10 mouse cellular contexts compared by ENCODE assay signal in genomic region chr1:138847146-138847545, GRCm38 (mm10). TPM values are rescaled to one million over a fixed set of nuclear protein-coding genes. Genes with fewer than 3 reads are reported as not detected.
DNase-seq lines count a peak whose midpoint lies in the region; ATAC-seq and TF ChIP-seq lines count a peak whose summit lies in the region.
"Had no signal": no experiment of that assay in that cellular context is flagged by ENCODE, and none has a peak within 500 bp of the region (broad histone marks: within the 10 kb centered on the region; RNA-seq: fewer than 3 reads in every experiment).

No protein-coding gene starts in this region.

- no peaks in the 10 kb centered on the region for H3K9me3 ChIP-seq in lung, embryonic 14.5 days (ENCODE audit: low read depth, low read length)
- no peaks in the 10 kb centered on the region for H3K9me3 ChIP-seq in forebrain, embryonic 11.5 days (ENCODE audit: control insufficient read depth, low read length)
- H3K9me3 ChIP-seq in limb, embryonic 12.5 days = no peaks in the 10 kb centered on the region
- no peaks in the 10 kb centered on the region for H3K9me3 ChIP-seq in neural tube, embryonic 15.5 days (replicated peaks)

- WGBS in lung, embryonic 14.5 days = 1% methylated on average over 20 of the region's 21 CpGs
- 4% methylated on average over 21 of the region's 21 CpGs for WGBS in lung, adult 2 months
- WGBS in forebrain, embryonic 11.5 days = under 1% methylated on average over 21 of the region's 21 CpGs
- WGBS in limb, embryonic 12.5 days = under 1% methylated on average over 21 of the region's 21 CpGs
- WGBS in neural tube, embryonic 15.5 days = 3% methylated on average over 21 of the region's 21 CpGs

- DNase-seq in lung, embryonic 14.5 days = no peak
- DNase-seq in lung, adult 2 months = no peak
- peak; percentile 61 for DNase-seq in forebrain, embryonic 11.5 days (ENCODE audit: low spot score)
- DNase-seq in left cerebral cortex, postnatal 36 days (ENCODE audit: low spot score in 2 of 2) = no peak
- no peak for DNase-seq in kidney, adult 11 months
- DNase-seq in natural killer cell, adult 2 months (ENCODE audit: low spot score in 2 of 2) = no peak
- DNase-seq: cerebellum, postnatal 36 days; kidney, postnatal 25 days had no signal

- no peaks in the 10 kb centered on the region for H3K4me1 ChIP-seq in lung, embryonic 14.5 days (ENCODE audit: insufficient read depth)
- peaks cover 5% of the 10 kb centered on the region for H3K4me1 ChIP-seq in lung, adult 2 months (ENCODE audit: control insufficient read depth, insufficient read depth, low read length)
- peaks cover 21% of the 10 kb centered on the region; the same call in 1 of the 2 replicates for H3K4me1 ChIP-seq in forebrain, embryonic 11.5 days (replicated peaks; ENCODE audit: control insufficient read depth, insufficient read depth, low read length)
- H3K4me1 ChIP-seq in limb, embryonic 12.5 days (replicated peaks) = peaks cover 46% of the 10 kb centered on the region
- peaks cover 31% of the 10 kb centered on the region for H3K4me1 ChIP-seq in neural tube, embryonic 15.5 days

- no peak for ATAC-seq in lung, embryonic 14.5 days (ENCODE audit: insufficient read depth)
- no peak for ATAC-seq in forebrain, embryonic 11.5 days (replicated peaks; ENCODE audit: low FRiP score)
- no peak for ATAC-seq in limb, embryonic 12.5 days (ENCODE audit: insufficient number of reproducible peaks, insufficient read depth, low FRiP score, low TSS enrichment, low read depth)
- no peak for ATAC-seq in neural tube, embryonic 15.5 days (ENCODE audit: low FRiP score)

- H3K9ac ChIP-seq in lung, embryonic 14.5 days = no peak overlapping the region
- no peak overlapping the region for H3K9ac ChIP-seq in forebrain, embryonic 11.5 days (ENCODE audit: low read length)
- peak overlapping the region; percentile 63 for H3K9ac ChIP-seq in limb, embryonic 12.5 days (replicated peaks)
- no peak overlapping the region for H3K9ac ChIP-seq in neural tube, embryonic 15.5 days (replicated peaks)

- no peak overlapping the region for H3K27ac ChIP-seq in lung, embryonic 14.5 days (ENCODE audit: low read depth)
- no peak overlapping the region for H3K27ac ChIP-seq in forebrain, embryonic 11.5 days (ENCODE audit: low read depth, low read length)
- H3K27ac ChIP-seq in limb, embryonic 12.5 days = peak overlapping the region; percentile 84
- no peak overlapping the region for H3K27ac ChIP-seq in neural tube, embryonic 15.5 days (replicated peaks)

- intact Hi-C loops in left cerebral cortex, postnatal 36 days (cut with DNase I) = loop anchor here (10.0 kb wide), 2 partner anchors 232 to 1902 kb away; no protein-coding TSS in a partner anchor

- H3K4me2 ChIP-seq in lung, embryonic 14.5 days = peak overlapping the region; percentile 29; the same call in 1 of the 2 replicates
- peak overlapping the region; percentile 34; the same call in 1 of the 2 replicates for H3K4me2 ChIP-seq in forebrain, embryonic 11.5 days (ENCODE audit: low read depth, low read length, severe bottlenecking)
- H3K4me2 ChIP-seq in limb, embryonic 12.5 days = peak overlapping the region; percentile 71
- peak overlapping the region; percentile 29 for H3K4me2 ChIP-seq in neural tube, embryonic 15.5 days

- no peak for TF ChIP-seq CTCF in lung, embryonic 14.5 days (IDR thresholded peaks at IDR 0.05; ENCODE audit: low read depth)
- no peak for TF ChIP-seq CTCF in lung, adult 2 months (IDR thresholded peaks at IDR 0.05; ENCODE audit: insufficient read depth, low read length)

- peaks cover 81% of the 10 kb centered on the region for H3K27me3 ChIP-seq in lung, embryonic 14.5 days (ENCODE audit: insufficient read depth, low read length)
- H3K27me3 ChIP-seq in forebrain, embryonic 11.5 days (ENCODE audit: control insufficient read depth, insufficient read depth, low read length) = peaks cover 64% of the 10 kb centered on the region
- peaks cover 70% of the 10 kb centered on the region for H3K27me3 ChIP-seq in limb, embryonic 12.5 days
- peaks cover 77% of the 10 kb centered on the region for H3K27me3 ChIP-seq in neural tube, embryonic 15.5 days (replicated peaks)

- H3K36me3 ChIP-seq in lung, embryonic 14.5 days (ENCODE audit: insufficient read depth) = peaks cover 9% of the 10 kb centered on the region; the same call in 1 of the 2 replicates
- no peaks in the 10 kb centered on the region for H3K36me3 ChIP-seq in forebrain, embryonic 11.5 days (ENCODE audit: control insufficient read depth, insufficient read depth, low read length)
- H3K36me3 ChIP-seq in limb, embryonic 12.5 days = peaks cover 10% of the 10 kb centered on the region; the same call in 1 of the 2 replicates
- peaks cover 7% of the 10 kb centered on the region; the same call in 1 of the 2 replicates for H3K36me3 ChIP-seq in neural tube, embryonic 15.5 days

- H3K4me3 ChIP-seq in lung, embryonic 14.5 days (ENCODE audit: low read depth, low read length) = no peak overlapping the region
- no peak overlapping the region for H3K4me3 ChIP-seq in lung, adult 2 months (replicated peaks; ENCODE audit: extremely low read depth, low read depth, low read length)
- H3K4me3 ChIP-seq in forebrain, embryonic 11.5 days (ENCODE audit: low read depth, low read length) = peak overlapping the region; percentile 24
- H3K4me3 ChIP-seq in limb, embryonic 12.5 days (replicated peaks) = peak overlapping the region; percentile 45
- H3K4me3 ChIP-seq in neural tube, embryonic 15.5 days (replicated peaks) = peak overlapping the region; percentile 19; the same call in 1 of the 2 replicates

- TF ChIP-seq POLR2A in lung, adult 2 months (IDR thresholded peaks at IDR 0.05; ENCODE audit: borderline replicate concordance, extremely low read depth, low read depth, low read length) = no peak

RNA-seq across cellular contexts. Expression of gene Lhx9, which starts 1.2 kb away (rescaled TPM):
- 0.05 TPM in 1 of 2 replicates, not detected in the other for polyA plus RNA-seq in lung, embryonic 14.5 days (2014; fragmentation: Nextera tagmentation; extraction: Ambion mirVana)
- not detected in 2 replicates for polyA plus RNA-seq in lung, adult 2 months (2012; rRNA removed)
- 34.3 and 35.3 TPM in 2 replicates for polyA plus RNA-seq in forebrain, embryonic 11.5 days (2014; fragmentation: Nextera tagmentation; extraction: Ambion mirVana)
- polyA plus RNA-seq in limb, embryonic 12.5 days (2016; fragmentation: Nextera tagmentation; extraction: Ambion mirVana) = 103 and 104 TPM in 2 replicates
- polyA plus RNA-seq in neural tube, embryonic 15.5 days (2015; fragmentation: Nextera tagmentation; extraction: Ambion mirVana) = 2.8 and 4.5 TPM in 2 replicates
- total RNA-seq in left cerebral cortex, postnatal 36 days (2021) = 1 to 10 TPM in 1 of 2 experiments, under 1 TPM in 1; 0.27 to 1.2 TPM

RNA-seq across cellular contexts. Expression of gene 2310009B15Rik, which starts 9.5 kb away (rescaled TPM):
- polyA plus RNA-seq in lung, embryonic 14.5 days (2014; fragmentation: Nextera tagmentation; extraction: Ambion mirVana) = 54.2 and 61.7 TPM in 2 replicates
- polyA plus RNA-seq in lung, adult 2 months (2012; rRNA removed) = 20.2 and 20.6 TPM in 2 replicates
- polyA plus RNA-seq in forebrain, embryonic 11.5 days (2014; fragmentation: Nextera tagmentation; extraction: Ambion mirVana) = 44.3 and 47.7 TPM in 2 replicates
- polyA plus RNA-seq in limb, embryonic 12.5 days (2016; fragmentation: Nextera tagmentation; extraction: Ambion mirVana) = 55.2 and 65.0 TPM in 2 replicates
- 29.8 and 32.1 TPM in 2 replicates for polyA plus RNA-seq in neural tube, embryonic 15.5 days (2015; fragmentation: Nextera tagmentation; extraction: Ambion mirVana)
- total RNA-seq in left cerebral cortex, postnatal 36 days (2021) = 10 to 100 TPM; 13.3 to 18.0 TPM

Comparison
In these comparisons a context has a peak if more than half of its experiments do, and no peak if none do; other contexts are left out.
1. H3K4me3 ChIP-seq: peak in forebrain, embryonic 11.5 days (single experiment), limb, embryonic 12.5 days (single experiment) and neural tube, embryonic 15.5 days (single experiment); none in lung, embryonic 14.5 days (single experiment) and lung, adult 2 months (single experiment).
2. Peak in every context shown above with its lines, with median percentiles within 50 percentile points of each other: H3K4me2 ChIP-seq.